Mouse (Mus musculus): ENCODE data around the gene Asic2.

GRCm38 (mm10) chr11:81193856-81194255 lies 774.4 kb downstream of the Asic2 start:
- TF ChIP-seq CTCF (IDR thresholded peaks at IDR 0.05; ENCODE audit: borderline replicate concordance, extremely low read depth, insufficient read depth, insufficient read length) (no peak), POLR2A (IDR thresholded peaks at IDR 0.05; ENCODE audit: borderline replicate concordance, extremely low read depth, insufficient read depth, insufficient read length, poor library complexity, severe bottlenecking) (no peak)

All from brain, embryonic 14.5 days (tissue).